Mouse (Mus musculus) pancreas, adult 10 weeks (tissue): ENCODE data around the gene Cdhr5. TPM values are rescaled to one million over a fixed set of nuclear protein-coding genes. Genes with fewer than 3 reads are reported as not detected.

Experiments used
- polyA plus RNA-seq: library from polyadenylated mRNA; stranded (reverse); fragments of 350-450 nt; fragmentation: Illumina TruSeq; extraction: RNeasy Lipid Tissue Mini Kit (QIAGEN cat#74804); gene quantifications from one replicate; pipeline ENCODE4 v1.2.3, GENCODE M21; 2015; ENCODE audit warnings: low read depth, low replicate concordance; ENCODE audit not compliant: insufficient read depth

Gene Cdhr5
- polyA plus RNA-seq: not detected

GRCm38 (mm10) chr7:141276546-141276945 is at the start of gene Cdhr5:
Gene Cdhr5, minus strand, starts transcription at chr7:141276786.

GRCm38 (mm10) chr7:141291921-141292582 is 15.5 kb upstream of the Cdhr5 start, which contains the start of gene Drd4:
Gene Drd4, plus strand, starts transcription at chr7:141292006.

GRCm38 (mm10) chr7:141278766-141279590 is 2.4 kb upstream of the Cdhr5 start, which contains the start of gene Sct:
Gene Sct, minus strand, starts transcription at chr7:141279133.

GRCm38 (mm10) chr7:141265739-141266561 is 10.6 kb downstream of the Cdhr5 start, which contains the start of gene Irf7:
Gene Irf7, minus strand, starts transcription at chr7:141266481.

GRCm38 (mm10) chr7:141228279-141229067 is 48.1 kb downstream of the Cdhr5 start, which contains the start of gene Phrf1:
Gene Phrf1, plus strand, starts transcription at chr7:141228784.

Other genes starting within 250 kb of the Cdhr5 start
- not detected for gene Gm17387, start 247.7 kb downstream of the Cdhr5 start, polyA plus RNA-seq
- gene B4galnt4, start 215.7 kb downstream of the Cdhr5 start, polyA plus RNA-seq: 0.26 TPM
- gene Pkp3, start 198.6 kb downstream of the Cdhr5 start, polyA plus RNA-seq: 12.4 TPM
- 8.7 TPM for gene Sigirr, start 176.2 kb downstream of the Cdhr5 start, polyA plus RNA-seq
- gene Ano9, start 159.0 kb downstream of the Cdhr5 start, polyA plus RNA-seq: 0.35 TPM
- 4.1 TPM for gene Ptdss2, start 154.4 kb downstream of the Cdhr5 start, polyA plus RNA-seq
- 56.7 TPM for gene Rnh1, start 103.9 kb downstream of the Cdhr5 start, polyA plus RNA-seq
- 22.7 TPM for gene Hras, start 82.8 kb downstream of the Cdhr5 start, polyA plus RNA-seq
- gene Lrrc56, start 82.6 kb downstream of the Cdhr5 start, polyA plus RNA-seq: 1.4 TPM
- 5.9 TPM for gene Lmntd2, start 62.7 kb downstream of the Cdhr5 start, polyA plus RNA-seq
- gene Rassf7, start 60.9 kb downstream of the Cdhr5 start, polyA plus RNA-seq: 12.7 TPM
- 31.0 TPM for gene Phrf1, start 48.0 kb downstream of the Cdhr5 start, polyA plus RNA-seq
- gene Irf7, start 10.3 kb downstream of the Cdhr5 start, polyA plus RNA-seq: 8.0 TPM
- gene Sct, start 2.3 kb upstream of the Cdhr5 start, polyA plus RNA-seq: not detected
- gene Drd4, start 15.2 kb upstream of the Cdhr5 start, polyA plus RNA-seq: not detected
- gene Deaf1, start 50.9 kb upstream of the Cdhr5 start, polyA plus RNA-seq: 23.3 TPM
- 11.4 TPM for gene Tmem80, start 51.0 kb upstream of the Cdhr5 start, polyA plus RNA-seq
- 35.8 TPM for gene Eps8l2, start 62.1 kb upstream of the Cdhr5 start, polyA plus RNA-seq
- gene Taldo1, start 115.4 kb upstream of the Cdhr5 start, polyA plus RNA-seq: 61.6 TPM
- 17.6 TPM for gene Gatd1, start 137.3 kb upstream of the Cdhr5 start, polyA plus RNA-seq
- 0.98 TPM for gene Cend1, start 152.7 kb upstream of the Cdhr5 start, polyA plus RNA-seq
- 14.0 TPM for gene Slc25a22, start 161.1 kb upstream of the Cdhr5 start, polyA plus RNA-seq
- gene Pidd1, start 167.2 kb upstream of the Cdhr5 start, polyA plus RNA-seq: 0.30 TPM
- 634 TPM for gene Rplp2, start 170.6 kb upstream of the Cdhr5 start, polyA plus RNA-seq
- 21.8 TPM for gene Pnpla2, start 178.4 kb upstream of the Cdhr5 start, polyA plus RNA-seq
- gene Cracr2b, start 184.3 kb upstream of the Cdhr5 start, polyA plus RNA-seq: 31.6 TPM
- 50.4 TPM for gene Cd151, start 190.6 kb upstream of the Cdhr5 start, polyA plus RNA-seq
- 16.0 TPM for gene Polr2l, start 198.3 kb upstream of the Cdhr5 start, polyA plus RNA-seq
- 14.3 TPM for gene Tspan4, start 198.5 kb upstream of the Cdhr5 start, polyA plus RNA-seq